Mouse (Mus musculus) CH12.LX (cell line): ENCODE data around the gene Pcdh15. TPM values are rescaled to one million over a fixed set of nuclear protein-coding genes. Genes with fewer than 3 reads are reported as not detected.

Experiments used
- DNase-seq: peaks from one replicate; pipeline ENCODE4 v3.0.0-alpha.2; 2013; ENCODE audit errors: extremely low read depth
- H3K27ac ChIP-seq: 2 replicates; pipeline ENCODE4 v1.5.1; 2012; ENCODE audit warnings: low read depth, mild to moderate bottlenecking, control low read depth, moderate library complexity; ENCODE audit not compliant: insufficient read depth
- H3K27me3 ChIP-seq: replicated peaks from 2 replicates; pipeline ENCODE3; 2012; ENCODE audit warnings: inconsistent platforms
- H3K36me3 ChIP-seq, 2 experiments: replicated peaks in 1 of 2; 2 replicates each; pipeline versions ENCODE3 to v1.6.1; 2012; ENCODE audit warnings: inconsistent platforms in 1 of 2, low read length in 1 of 2, mild to moderate bottlenecking in 1 of 2, mixed read lengths in 1 of 2, moderate library complexity in 1 of 2; ENCODE audit not compliant: control insufficient read depth in 1 of 2, insufficient read depth in 1 of 2
- H3K4me1 ChIP-seq, 2 experiments: 2 replicates each; pipeline ENCODE4 v1.6.1; 2012; ENCODE audit warnings: inconsistent platforms in 1 of 2, moderate library complexity in 1 of 2; ENCODE audit not compliant: insufficient read depth in 2 of 2, control insufficient read depth in 1 of 2
- H3K4me2 ChIP-seq: 2 replicates; pipeline ENCODE4 v1.6.1; 2012; ENCODE audit warnings: low read depth, mild to moderate bottlenecking, control low read depth; ENCODE audit not compliant: poor library complexity, insufficient read depth, severe bottlenecking
- H3K4me3 ChIP-seq, 3 experiments: fragments of 150-350 bp in 1 of 3; sonication (generic) in 1 of 3; replicated peaks in 1 of 3; 2 replicates each; pipeline versions ENCODE3 to v1.5.1; 2011 to 2012; ENCODE audit warnings: low read depth in 2 of 3, low read length in 2 of 3, mild to moderate bottlenecking in 2 of 3, moderate library complexity in 2 of 3, control low read depth in 1 of 3, improper control_type of control experiment in 1 of 3, inconsistent platforms in 1 of 3, mixed read lengths in 1 of 3; ENCODE audit not compliant: poor library complexity in 1 of 3
- H3K79me2 ChIP-seq: replicated peaks from 2 replicates; pipeline ENCODE4 v1.6.1; 2012; ENCODE audit warnings: mild to moderate bottlenecking, moderate library complexity; ENCODE audit not compliant: control insufficient read depth, poor library complexity, insufficient read depth, severe bottlenecking; ENCODE audit errors: extremely low read depth
- H3K9ac ChIP-seq: 2 replicates; pipeline ENCODE4 v1.6.1; 2012; ENCODE audit warnings: low read depth, mild to moderate bottlenecking, control low read depth, moderate library complexity; ENCODE audit not compliant: insufficient read depth
- H3K9me3 ChIP-seq: replicated peaks from 2 replicates; pipeline ENCODE3; 2012; ENCODE audit warnings: low read length, inconsistent platforms, mixed read lengths
- BHLHE40 ChIP-seq: IDR thresholded peaks from 2 replicates; pipeline ENCODE4 v1.6.1; 2011; ENCODE audit warnings: mild to moderate bottlenecking, low read depth, low read length, improper control_type of control experiment
- CHD1 ChIP-seq: IDR thresholded peaks from 2 replicates; pipeline ENCODE4 v1.6.1; 2012; ENCODE audit warnings: low read depth, low read length, improper control_type of control experiment, inconsistent platforms
- CHD2 ChIP-seq: IDR thresholded peaks from 2 replicates; pipeline ENCODE4 v1.6.1; 2011; ENCODE audit warnings: low read length, improper control_type of control experiment
- CTCF ChIP-seq, 2 experiments: IDR thresholded peaks in 1 of 2; conservative IDR thresholded peaks in 1 of 2; 2 replicates each; pipeline ENCODE4 v1.5.1; 2011 to 2012; ENCODE audit warnings: low read depth in 2 of 2, low read length in 2 of 2, improper control_type of control experiment in 1 of 2, inconsistent platforms in 1 of 2, mild to moderate bottlenecking in 1 of 2, moderate library complexity in 1 of 2
- ELF1 ChIP-seq: IDR thresholded peaks from 2 replicates; pipeline ENCODE4 v1.6.1; 2014; ENCODE audit warnings: low read depth, mild to moderate bottlenecking, inconsistent platforms, low read length, improper control_type of control experiment
- GABPA ChIP-seq: IDR thresholded peaks from 2 replicates; pipeline ENCODE4 v1.6.1; 2012; ENCODE audit warnings: low read depth, low read length, improper control_type of control experiment, inconsistent platforms; ENCODE audit not compliant: insufficient replicate concordance
- HCFC1 ChIP-seq: IDR thresholded peaks from 2 replicates; pipeline ENCODE4 v1.6.1; 2012; ENCODE audit warnings: low read depth, mild to moderate bottlenecking, inconsistent platforms, low read length, improper control_type of control experiment
- IRF4 ChIP-seq: IDR thresholded peaks from 2 replicates; pipeline ENCODE4 v1.6.1; 2014; ENCODE audit warnings: low read depth, mild to moderate bottlenecking, inconsistent platforms, low read length, improper control_type of control experiment
- KAT2A ChIP-seq: IDR thresholded peaks from 2 replicates; pipeline ENCODE4 v1.6.1; 2012; ENCODE audit warnings: low read length, improper control_type of control experiment, inconsistent platforms; ENCODE audit not compliant: insufficient replicate concordance
- MAZ ChIP-seq: IDR thresholded peaks from 2 replicates; pipeline ENCODE4 v1.6.1; 2012; ENCODE audit warnings: low read depth, mild to moderate bottlenecking, inconsistent platforms, low read length, improper control_type of control experiment, moderate library complexity
- MEF2A ChIP-seq: IDR thresholded peaks from 2 replicates; pipeline ENCODE4 v1.6.1; 2014; ENCODE audit warnings: low read depth, mild to moderate bottlenecking, inconsistent platforms, low read length, improper control_type of control experiment, borderline replicate concordance
- MYC ChIP-seq: IDR thresholded peaks from 2 replicates; pipeline ENCODE4 v1.6.1; 2011; ENCODE audit warnings: low read depth, mild to moderate bottlenecking, improper control_type of control experiment, low read length
- NRF1 ChIP-seq: IDR thresholded peaks from 2 replicates; pipeline ENCODE4 v1.6.1; 2014; ENCODE audit warnings: low read depth, mild to moderate bottlenecking, inconsistent platforms, low read length, improper control_type of control experiment, moderate library complexity
- POLR2A ChIP-seq: IDR thresholded peaks from 2 replicates; pipeline ENCODE4 v1.6.1; 2011; ENCODE audit warnings: low read depth, mild to moderate bottlenecking, improper control_type of control experiment, low read length
- POLR2AphosphoS2 ChIP-seq: IDR thresholded peaks from 2 replicates; pipeline ENCODE4 v1.6.1; 2011; ENCODE audit warnings: low read depth, low read length, improper control_type of control experiment
- RAD21 ChIP-seq: IDR thresholded peaks from 2 replicates; pipeline ENCODE4 v1.6.1; 2011; ENCODE audit warnings: low read depth, mild to moderate bottlenecking, low read length, improper control_type of control experiment, moderate library complexity
- RCOR1 ChIP-seq: conservative IDR thresholded peaks from 2 replicates; pipeline ENCODE4 v1.6.1; 2012; ENCODE audit warnings: low read depth, mild to moderate bottlenecking, inconsistent platforms, low read length, improper control_type of control experiment
- TBP ChIP-seq: conservative IDR thresholded peaks from 2 replicates; pipeline ENCODE4 v1.6.1; 2011; ENCODE audit warnings: low read depth, low read length, improper control_type of control experiment
- TCF12 ChIP-seq: IDR thresholded peaks from 2 replicates; pipeline ENCODE4 v1.6.1; 2014; ENCODE audit warnings: low read depth, mild to moderate bottlenecking, inconsistent platforms, low read length, improper control_type of control experiment
- UBTF ChIP-seq: IDR thresholded peaks from 2 replicates; pipeline ENCODE4 v1.6.1; 2012; ENCODE audit warnings: low read depth, mild to moderate bottlenecking, inconsistent platforms, low read length, improper control_type of control experiment, moderate library complexity
- USF1 ChIP-seq: IDR thresholded peaks from 2 replicates; pipeline ENCODE4 v1.6.1; 2014; ENCODE audit warnings: low read depth, mild to moderate bottlenecking, inconsistent platforms, low read length, improper control_type of control experiment
- ZKSCAN1 ChIP-seq: IDR thresholded peaks from 2 replicates; pipeline ENCODE4 v1.6.1; 2012; ENCODE audit warnings: low read depth, inconsistent platforms, low read length, improper control_type of control experiment, borderline replicate concordance
- dilution Hi-C: fragments of 300-500 bp; cut with MboI; formaldehyde crosslinking; loops from 2 replicates; pipeline ENCODE4 v1.14.3; 2020; ENCODE audit warnings: low sequenced_read_pairs; ENCODE audit not compliant: extremely low pct_unique_long_range_greater_than_20kb, extremely low pct_ligation_motif_present
- in situ Hi-C: fragments of 300-500 bp; cut with MboI; formaldehyde crosslinking; loops from 3 replicates; pipeline ENCODE4 v1.14.3; 2019; ENCODE audit warnings: low sequenced_read_pairs, low pct_ligation_motif_present, low pct_unique_long_range_greater_than_20kb, mixed read lengths
- polyA plus RNA-seq: library from polyadenylated mRNA; unstranded; fragments of >175 nt; gene quantifications from 2 replicates; pipeline ENCODE4 v1.2.1, GENCODE M21; 2012; ENCODE audit warnings: low read depth; ENCODE audit not compliant: insufficient read length
- total RNA-seq, 2 experiments: library from RNA; depleted of rRNA; stranded (reverse); fragments of 300-350 nt in 1 of 2; fragments of >200 nt in 1 of 2; gene quantifications; 2 replicates each; pipeline ENCODE4 v1.2.3; 2012 to 2014

Gene Pcdh15
- total and polyA plus RNA-seq, 3 experiments = not detected

GRCm38 (mm10) chr10:74415359-74415758 lies 1316.2 kb downstream of the Pcdh15 start:
- DNase-seq = no peak
- in situ Hi-C loops = no loop called here
- Histone ChIP-seq H3K9me3 (no peaks in the 10 kb centered on the region), H3K4me3 (no peak overlapping the region), H3K4me1 (peaks cover 0 to 7% of the 10 kb centered on the region in 2 experiments; a peak in 1 of 4 replicates), H3K9ac (no peak overlapping the region), H3K27ac (no peak overlapping the region), H3K4me2 (no peak overlapping the region), H3K36me3 (no peaks in the 10 kb centered on the region), H3K79me2 (no peaks in the 10 kb centered on the region), H3K27me3 (no peaks in the 10 kb centered on the region)
- dilution Hi-C loops = no loop called here
- no peak for TF ChIP-seq TCF12
- no peak for TF ChIP-seq NRF1
- TF ChIP-seq ELF1 = no peak
- TF ChIP-seq BHLHE40 = no peak
- no peak for TF ChIP-seq CHD1
- TF ChIP-seq POLR2AphosphoS2 = no peak
- TF ChIP-seq RCOR1 = no peak

DNA sequence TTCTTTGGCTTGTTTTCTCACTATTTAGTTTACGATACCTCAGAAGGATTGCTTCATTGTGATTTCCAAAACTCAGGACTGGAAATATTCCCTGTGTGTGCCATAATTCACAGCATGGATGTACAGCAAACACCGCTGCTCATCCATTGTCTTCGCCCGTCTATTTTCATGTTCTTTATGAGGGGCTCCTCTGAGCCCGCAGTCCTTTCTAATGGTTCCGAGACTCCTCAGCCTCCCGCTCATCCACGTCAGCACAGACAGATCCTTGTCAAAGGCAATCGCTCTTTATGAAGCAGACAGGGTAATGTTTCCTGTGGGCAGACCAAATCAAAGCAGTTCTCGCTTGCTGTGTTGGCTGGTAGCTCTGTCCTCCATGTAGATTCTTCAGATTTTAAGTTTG lies 1316.8 kb downstream of the Pcdh15 start:
- dilution Hi-C loops = no loop called here
- H3K9ac ChIP-seq = no peak overlapping the region
- in situ Hi-C loops = no loop called here

More for the DNA sequence above, 1316.8 kb downstream of the Pcdh15 start:
- Histone ChIP-seq H3K79me2 (no peaks in the 10 kb centered on the region), H3K4me3 (no peak overlapping the region), H3K27me3 (no peaks in the 10 kb centered on the region), H3K36me3 (no peaks in the 10 kb centered on the region), H3K4me2 (no peak overlapping the region), H3K27ac (no peak overlapping the region), H3K9me3 (no peaks in the 10 kb centered on the region), H3K4me1 (peaks cover 0 to 7% of the 10 kb centered on the region in 2 experiments; a peak in 1 of 4 replicates)
- DNase-seq = no peak
- TF ChIP-seq ELF1 (no peak), CTCF (conservative IDR thresholded peaks at IDR 0.05 in 1 of 2, IDR thresholded peaks at IDR 0.05 in 1 of 2; ENCODE audit: low read depth in 2 of 2, low read length in 2 of 2) (no peak), POLR2A (no peak), POLR2AphosphoS2 (no peak), RAD21 (no peak), CHD1 (no peak), HCFC1 (no peak), BHLHE40 (no peak), USF1 (no peak), GABPA (no peak), KAT2A (no peak), IRF4 (no peak), ZKSCAN1 (no peak), NRF1 (no peak), MEF2A (no peak), UBTF (no peak), TBP (no peak), MYC (no peak), MAZ (no peak), CHD2 (no peak)
